Mouse (Mus musculus) hindbrain, embryonic 15.5 days (tissue): ENCODE data around the gene Primpol. TPM values are rescaled to one million over a fixed set of nuclear protein-coding genes. Genes with fewer than 3 reads are reported as not detected.
"Not testable (repeated sequence)": the region's sequence is repeated elsewhere in the genome, so short reads cannot be mapped to it uniquely, and the experiment has no call there.

Experiments
- ATAC-seq: fragments of 200-750 bp; cut with Nextera tagmentation; 2 replicates; pipeline ENCODE4 v1.8.0; 2017; ENCODE audit warnings: low read depth, moderate number of reproducible peaks, moderate TSS enrichment; ENCODE audit not compliant: low FRiP score
- H3K27ac ChIP-seq: fragments of 300-500 bp; sonication (generic); replicated peaks from 2 replicates; pipeline ENCODE4 v1.5.1; 2015; ENCODE audit warnings: mild to moderate bottlenecking, inconsistent platforms
- H3K27me3 ChIP-seq: fragments of 300-500 bp; sonication (generic); 2 replicates; pipeline ENCODE4 v1.6.1; 2015; ENCODE audit warnings: control low read depth, inconsistent platforms
- H3K36me3 ChIP-seq: fragments of 300-500 bp; sonication (generic); 2 replicates; pipeline ENCODE4 v1.6.1; 2015; ENCODE audit warnings: control low read depth, inconsistent platforms
- H3K4me1 ChIP-seq: fragments of 300-500 bp; sonication (generic); replicated peaks from 2 replicates; pipeline ENCODE4 v1.6.1; 2015; ENCODE audit warnings: control low read depth, inconsistent platforms
- H3K4me2 ChIP-seq: fragments of 300-500 bp; sonication (generic); 2 replicates; pipeline ENCODE4 v1.6.1; 2015; ENCODE audit warnings: moderate library complexity, mild to moderate bottlenecking, inconsistent platforms
- H3K4me3 ChIP-seq: fragments of 300-500 bp; sonication (generic); 2 replicates; pipeline ENCODE4 v1.5.1; 2015; ENCODE audit warnings: mild to moderate bottlenecking, inconsistent platforms
- H3K9ac ChIP-seq: fragments of 300-500 bp; sonication (generic); 2 replicates; pipeline ENCODE4 v1.6.1; 2015; ENCODE audit warnings: inconsistent platforms
- H3K9me3 ChIP-seq: fragments of 300-500 bp; sonication (generic); 2 replicates; pipeline ENCODE4 v1.6.1; 2016; ENCODE audit warnings: control low read depth, inconsistent platforms
- WGBS: fragments of 180-500 bp; shearing (Covaris S2); methylation state at CpG from one replicate; pipeline ENCODE4 v1.1.7; 2015; 5-methylcytosine and 5-hydroxymethylcytosine counted together
- polyA plus RNA-seq: library from polyadenylated mRNA; unstranded; fragments of >200 nt; fragmentation: Nextera tagmentation; extraction: Ambion mirVana; gene quantifications from 2 replicates; pipeline ENCODE4 v1.2.1, GENCODE M21; 2015

Gene Primpol
- polyA plus RNA-seq, 1 experiment from 2014 or later: 7.4 TPM

- Histone ChIP-seq H3K9ac (no peak overlapping the region), H3K4me3 (no peak overlapping the region), H3K36me3 (no peaks in the 10 kb centered on the region), H3K27me3 (no peaks in the 10 kb centered on the region), H3K4me1 (no peaks in the 10 kb centered on the region), H3K27ac (no peak overlapping the region), H3K9me3 (no peaks in the 10 kb centered on the region), H3K4me2 (no peak overlapping the region)
- no peak for ATAC-seq
- WGBS: 95% methylated on average over 7 of the region's 7 CpGs
These were observed 17.6 kb downstream of the Primpol start for GRCm38 (mm10) chr8:46599314-46599904.

- WGBS: 94% methylated on average over 5 of the region's 5 CpGs
- Histone ChIP-seq H3K27ac (no peak overlapping the region), H3K27me3 (no peaks in the 10 kb centered on the region), H3K4me2 (no peak overlapping the region), H3K36me3 (no peaks in the 10 kb centered on the region), H3K9ac (no peak overlapping the region), H3K4me3 (no peak overlapping the region), H3K9me3 (no peaks in the 10 kb centered on the region), H3K4me1 (no peaks in the 10 kb centered on the region)
- ATAC-seq: no peak
These were observed 18.3 kb downstream of the Primpol start for GRCm38 (mm10) chr8:46598753-46599152.

GRCm38 (mm10) chr8:46598114-46598513 lies 18.9 kb downstream of the Primpol start:
- Histone ChIP-seq H3K36me3 (no peaks in the 10 kb centered on the region), H3K4me1 (no peaks in the 10 kb centered on the region), H3K27ac (no peak overlapping the region), H3K4me2 (no peak overlapping the region), H3K27me3 (no peaks in the 10 kb centered on the region), H3K4me3 (no peak overlapping the region), H3K9ac (no peak overlapping the region), H3K9me3 (no peaks in the 10 kb centered on the region)
- WGBS: 91% methylated on average over 2 of the region's 2 CpGs
- ATAC-seq: no peak

- Histone ChIP-seq H3K9me3 (no peaks in the 10 kb centered on the region), H3K4me2 (no peak overlapping the region), H3K4me3 (no peak overlapping the region), H3K27ac (no peak overlapping the region), H3K27me3 (no peaks in the 10 kb centered on the region), H3K36me3 (no peaks in the 10 kb centered on the region), H3K4me1 (no peaks in the 10 kb centered on the region), H3K9ac (no peak overlapping the region)
- WGBS: 83% methylated on average over 2 of the region's 2 CpGs
- no peak for ATAC-seq
These were observed 19.6 kb downstream of the Primpol start for GRCm38 (mm10) chr8:46597411-46597810.

- Histone ChIP-seq H3K9me3 (no peaks in the 10 kb centered on the region), H3K27ac (no peak overlapping the region), H3K36me3 (no peaks in the 10 kb centered on the region), H3K4me1 (no peaks in the 10 kb centered on the region), H3K27me3 (no peaks in the 10 kb centered on the region), H3K9ac (no peak overlapping the region), H3K4me2 (no peak overlapping the region), H3K4me3 (no peak overlapping the region)
- ATAC-seq: no peak
- WGBS: 95% methylated on average over 2 of the region's 2 CpGs
These were observed 20.5 kb downstream of the Primpol start for GRCm38 (mm10) chr8:46596530-46596929.

GRCm38 (mm10) chr8:46595593-46595992 lies 21.4 kb downstream of the Primpol start:
- ATAC-seq: no peak
- Histone ChIP-seq H3K4me2 (no peak overlapping the region), H3K9me3 (no peaks in the 10 kb centered on the region), H3K4me3 (no peak overlapping the region), H3K36me3 (no peaks in the 10 kb centered on the region), H3K27me3 (no peaks in the 10 kb centered on the region), H3K9ac (no peak overlapping the region), H3K4me1 (no peaks in the 10 kb centered on the region), H3K27ac (no peak overlapping the region)
- WGBS: 89% methylated on average over 2 of the region's 2 CpGs

- Histone ChIP-seq H3K4me3 (no peak overlapping the region), H3K4me2 (no peak overlapping the region), H3K9me3 (no peaks in the 10 kb centered on the region), H3K27ac (no peak overlapping the region), H3K4me1 (no peaks in the 10 kb centered on the region), H3K36me3 (no peaks in the 10 kb centered on the region), H3K9ac (no peak overlapping the region), H3K27me3 (no peaks in the 10 kb centered on the region)
- ATAC-seq: no peak
- 84% methylated on average over 2 of the region's 2 CpGs for WGBS
These were observed 23.2 kb downstream of the Primpol start for GRCm38 (mm10) chr8:46593772-46594171.

- 90% methylated on average over 8 of the region's 8 CpGs for WGBS
- H3K27me3 ChIP-seq: no peaks in the 10 kb centered on the region
- no peaks in the 10 kb centered on the region for H3K4me1 ChIP-seq
- no peak overlapping the region for H3K27ac ChIP-seq
- H3K4me2 ChIP-seq: no peak overlapping the region
- no peaks in the 10 kb centered on the region for H3K9me3 ChIP-seq
- no peak overlapping the region for H3K9ac ChIP-seq
- no peak overlapping the region for H3K4me3 ChIP-seq
- ATAC-seq: no peak
- H3K36me3 ChIP-seq: no peaks in the 10 kb centered on the region
These were observed 23.9 kb downstream of the Primpol start for GRCm38 (mm10) chr8:46593067-46593466.

- H3K9ac ChIP-seq: no peak overlapping the region
- no peak overlapping the region for H3K4me2 ChIP-seq
- H3K27ac ChIP-seq: no peak overlapping the region
- H3K4me1 ChIP-seq: no peaks in the 10 kb centered on the region
- no peak overlapping the region for H3K4me3 ChIP-seq
- H3K9me3 ChIP-seq: no peaks in the 10 kb centered on the region
- no peaks in the 10 kb centered on the region for H3K36me3 ChIP-seq
- ATAC-seq: no peak
- H3K27me3 ChIP-seq: no peaks in the 10 kb centered on the region
- 95% methylated on average over 2 of the region's 2 CpGs for WGBS
These were observed 28.3 kb downstream of the Primpol start for GRCm38 (mm10) chr8:46588663-46589062.

GRCm38 (mm10) chr8:46587911-46588310 lies 29.1 kb downstream of the Primpol start:
- no peaks in the 10 kb centered on the region for H3K36me3 ChIP-seq
- H3K9ac ChIP-seq: no peak overlapping the region
- H3K27ac ChIP-seq: no peak overlapping the region
- no peak overlapping the region for H3K4me2 ChIP-seq
- no peak for ATAC-seq
- 96% methylated on average over 5 of the region's 5 CpGs for WGBS
- H3K9me3 ChIP-seq: no peaks in the 10 kb centered on the region
- H3K27me3 ChIP-seq: no peaks in the 10 kb centered on the region
- H3K4me1 ChIP-seq: no peaks in the 10 kb centered on the region
- no peak overlapping the region for H3K4me3 ChIP-seq

GRCm38 (mm10) chr8:46585576-46585975 lies 31.4 kb downstream of the Primpol start:
- no peaks in the 10 kb centered on the region for H3K27me3 ChIP-seq
- ATAC-seq: no peak
- no peaks in the 10 kb centered on the region for H3K9me3 ChIP-seq
- H3K36me3 ChIP-seq: 0 out of 2 replicates have a peak, but pooled peaks cover 3% of the 10 kb centered on the region
- no peak overlapping the region for H3K4me2 ChIP-seq
- 79% methylated on average over 3 of the region's 3 CpGs for WGBS
- H3K4me3 ChIP-seq: no peak overlapping the region
- no peak overlapping the region for H3K27ac ChIP-seq
- H3K4me1 ChIP-seq: no peaks in the 10 kb centered on the region
- no peak overlapping the region for H3K9ac ChIP-seq

GRCm38 (mm10) chr8:46584328-46584727 lies 32.7 kb downstream of the Primpol start:
- H3K4me3 ChIP-seq, ATAC-seq, H3K9me3 ChIP-seq, H3K27ac ChIP-seq, H3K36me3 ChIP-seq, H3K9ac ChIP-seq, H3K4me1 ChIP-seq, H3K4me2 ChIP-seq, H3K27me3 ChIP-seq: not testable (repeated sequence)
- 48% methylated on average over 4 of the region's 4 CpGs for WGBS

GRCm38 (mm10) chr8:46578794-46579193 lies 38.2 kb downstream of the Primpol start:
- Histone ChIP-seq H3K27ac (no peak overlapping the region), H3K9ac (no peak overlapping the region), H3K4me2 (no peak overlapping the region), H3K4me3 (no peak overlapping the region), H3K4me1 (no peaks in the 10 kb centered on the region), H3K27me3 (no peaks in the 10 kb centered on the region), H3K36me3 (peaks cover 30% of the 10 kb centered on the region), H3K9me3 (no peaks in the 10 kb centered on the region)
- no peak for ATAC-seq
- 92% methylated on average over 9 of the region's 9 CpGs for WGBS
